Mouse (Mus musculus) bone marrow, adult 2 months (tissue): ENCODE measurements around the gene Gm49391. TPM values are rescaled to one million over a fixed set of nuclear protein-coding genes. Genes with fewer than 3 reads are reported as not detected.
A peak's percentile ranks its signal among the peaks of the same experiment; 100 is the strongest.

Experiments used
- H3K27ac ChIP-seq: fragments of 200-500 bp; 2 replicates; pipeline ENCODE4 v1.5.1; 2012; ENCODE audit warnings: low read depth, mild to moderate bottlenecking, control low read depth, inconsistent platforms, low read length; ENCODE audit not compliant: control insufficient read depth, poor library complexity, insufficient read depth
- H3K4me1 ChIP-seq: fragments of 200-500 bp; 2 replicates; pipeline ENCODE4 v1.6.1; 2011; ENCODE audit warnings: low read length; ENCODE audit not compliant: control insufficient read depth, insufficient read depth
- H3K4me3 ChIP-seq: fragments of 200-500 bp; replicated peaks from 2 replicates; pipeline ENCODE3; 2011; ENCODE audit warnings: mild to moderate bottlenecking, low read depth, low read length, control low read depth; ENCODE audit not compliant: control insufficient read depth
- CTCF ChIP-seq: fragments of 200-500 bp; IDR thresholded peaks from 2 replicates; pipeline ENCODE4 v1.5.1; 2011; ENCODE audit warnings: low read length, control low read depth; ENCODE audit not compliant: control insufficient read depth, insufficient read depth
- POLR2A ChIP-seq: fragments of 200-500 bp; IDR thresholded peaks from 2 replicates; pipeline ENCODE4 v1.6.1; 2011; ENCODE audit warnings: low read depth, mild to moderate bottlenecking, control low read depth, low read length, borderline replicate concordance; ENCODE audit not compliant: control insufficient read depth
- WGBS: fragments of 180-500 bp; shearing (Covaris S2); methylation state at CpG from one replicate; pipeline ENCODE4 v1.1.7; 2018; 5-methylcytosine and 5-hydroxymethylcytosine counted together
- polyA plus RNA-seq: library from polyadenylated mRNA; stranded (reverse); fragments of >200 nt; gene quantifications from 2 replicates; pipeline ENCODE4 v1.2.4, GENCODE M21; 2011; ENCODE audit warnings: low replicate concordance; ENCODE audit not compliant: missing spikeins, insufficient read depth, insufficient read length

The Gm49391 gene
- polyA plus RNA-seq, 1 experiment = 18.0 TPM

DNA sequence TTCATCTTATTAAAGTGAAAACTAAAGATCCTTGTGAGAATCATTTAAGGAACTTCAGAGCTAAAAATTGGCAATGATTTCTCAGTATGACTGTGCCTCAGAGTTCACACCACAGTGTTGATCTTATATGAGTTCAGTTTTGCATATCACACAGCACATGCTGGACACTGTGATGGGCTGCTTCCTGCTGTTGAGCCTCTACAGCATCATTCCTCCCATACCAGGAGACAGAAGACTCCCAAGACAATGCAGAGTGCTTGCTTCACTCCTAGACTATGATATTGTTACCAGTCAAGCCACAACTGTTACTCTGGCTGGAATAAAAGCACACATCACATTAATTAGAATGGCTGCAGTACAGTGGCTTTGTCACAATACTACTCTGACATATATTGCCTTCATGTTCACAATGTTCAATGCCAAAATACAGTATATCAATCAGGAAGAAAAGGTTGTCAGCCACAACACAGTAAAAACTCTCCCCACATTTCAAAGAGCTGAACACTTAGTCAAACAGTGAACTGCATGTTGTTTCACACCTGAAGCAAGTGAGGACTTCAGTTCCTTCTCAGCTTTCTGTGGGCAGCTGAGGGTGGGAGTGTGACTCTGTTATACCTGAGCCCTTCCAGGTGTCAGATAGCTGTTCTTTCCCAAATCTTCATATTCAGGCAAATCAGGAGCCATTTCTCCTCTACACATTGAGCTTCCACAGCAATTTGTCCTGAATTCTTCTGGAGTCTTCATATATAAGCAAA lies 40.8 kb downstream of the Gm49391 start:
- TF ChIP-seq CTCF (no peak), POLR2A (no peak)
- Histone ChIP-seq H3K27ac (no peak overlapping the region), H3K4me3 (no peak overlapping the region), H3K4me1 (no peaks in the 10 kb centered on the region)

- WGBS = 45% methylated on average over 1 of the region's 1 CpGs
Measured at GRCm38 (mm10) chr13:60892301-60892700, 44.1 kb downstream of the Gm49391 start.

DNA sequence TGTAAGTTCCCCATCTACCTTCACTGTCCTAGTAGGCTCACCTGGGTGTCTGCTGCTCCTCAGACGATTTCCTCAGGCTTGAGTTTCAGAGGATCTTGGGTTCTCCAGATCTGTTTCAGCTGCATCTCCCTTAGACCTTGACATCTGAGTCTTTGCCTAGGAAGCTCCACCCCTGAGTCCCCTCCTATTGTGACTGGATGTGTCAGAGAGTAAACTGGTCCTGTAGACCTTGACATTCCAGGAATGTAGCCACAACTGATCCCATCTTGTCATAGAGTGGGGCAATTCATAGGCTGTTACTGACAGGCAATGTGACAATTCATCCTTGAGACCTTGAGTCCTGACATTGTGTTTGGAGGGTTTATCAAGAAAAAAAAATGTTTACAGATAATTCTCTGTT lies 72.1 kb downstream of the Gm49391 start, which contains the start of gene 4930486L24Rik:
4930486L24Rik (minus strand) TSS at position 195 of the 400 bp plus-strand sequence.
- H3K4me3 ChIP-seq = no peak within 1 kb of the TSS
- no peaks in the 10 kb centered on the region for H3K4me1 ChIP-seq
- TF ChIP-seq CTCF = no peak
- no peak for TF ChIP-seq POLR2A
- WGBS = 69% methylated on average over 1 of the region's 1 CpGs
- H3K27ac ChIP-seq = no peak within 1 kb of the TSS

More at GRCm38 (mm10) chr13:60892301-60892700, 44.1 kb downstream of the Gm49391 start:
- H3K27ac ChIP-seq = no peak overlapping the region
- no peak overlapping the region for H3K4me3 ChIP-seq
- TF ChIP-seq CTCF (no peak), POLR2A (no peak)
- no peaks in the 10 kb centered on the region for H3K4me1 ChIP-seq

GRCm38 (mm10) chr13:60848241-60849120 lies 87.9 kb downstream of the Gm49391 start:
- Histone ChIP-seq H3K4me1 (no peaks in the 10 kb centered on the region; the same call in 1 of the 2 replicates), H3K27ac (peak overlapping the region; percentile 43; the same call in 1 of the 2 replicates), H3K4me3 (no peak overlapping the region)
- WGBS = 62% methylated on average over 4 of the region's 4 CpGs
- TF ChIP-seq POLR2A (no peak), CTCF (no peak)

Other genes with a start within 250 kb of the Gm49391 start
- gene BC051665, start 150.2 kb downstream of the Gm49391 start, polyA plus RNA-seq = not detected in 2 replicates
- gene Ctsll3, start 133.7 kb downstream of the Gm49391 start, polyA plus RNA-seq = not detected in 2 replicates
- not detected in 2 replicates for gene 4930486L24Rik, start 72.1 kb downstream of the Gm49391 start, polyA plus RNA-seq
- gene Gm49392, start 39.7 kb downstream of the Gm49391 start, polyA plus RNA-seq = 1.8 and 5.2 TPM in 2 replicates
- 18.7 and 40.2 TPM in 2 replicates for gene Ctla2b, start 39.1 kb downstream of the Gm49391 start, polyA plus RNA-seq
- gene Tpbpb, start 31.7 kb downstream of the Gm49391 start, polyA plus RNA-seq = not detected in 2 replicates
- gene Gm49393, start 981 bp downstream of the Gm49391 start, polyA plus RNA-seq = not detected in 2 replicates
- 202 and 264 TPM in 2 replicates for gene Ctla2a, start 54 bp upstream of the Gm49391 start, polyA plus RNA-seq
- not detected in 2 replicates for gene Tpbpa, start 5.4 kb upstream of the Gm49391 start, polyA plus RNA-seq
- not detected in 2 replicates for gene Ctsj, start 69.4 kb upstream of the Gm49391 start, polyA plus RNA-seq
- not detected in 2 replicates for gene Ctsq, start 104.1 kb upstream of the Gm49391 start, polyA plus RNA-seq
- not detected in 2 replicates for gene Ctsr, start 227.7 kb upstream of the Gm49391 start, polyA plus RNA-seq